Mouse (Mus musculus): Measurements from ENCODE around the gene Spred2. TPM values are rescaled to one million over a fixed set of nuclear protein-coding genes. Genes with fewer than 3 reads are reported as not detected.

Gene Spred2
- polyA plus RNA-seq, 1 experiment = 77.0 TPM

- no peak for TF ChIP-seq GATA1 (IDR thresholded peaks at IDR 0.05; ENCODE audit: low read length)
Measured at GRCm38 (mm10) chr11:19919785-19920671, 4.1 kb upstream of the Spred2 start.

GRCm38 (mm10) chr11:19921723-19922122, 2.5 kb upstream of the Spred2 start:
- TF ChIP-seq GATA1 (IDR thresholded peaks at IDR 0.05; ENCODE audit: low read length) = no peak

- no peak for TF ChIP-seq GATA1 (IDR thresholded peaks at IDR 0.05; ENCODE audit: low read length)
Measured at GRCm38 (mm10) chr11:19922208-19922607, 2.0 kb upstream of the Spred2 start.

- no peak for TF ChIP-seq GATA1 (IDR thresholded peaks at IDR 0.05; ENCODE audit: low read length)
Measured at GRCm38 (mm10) chr11:19924757-19925148, 578 bp downstream of the Spred2 start.

- TF ChIP-seq GATA1 (IDR thresholded peaks at IDR 0.05; ENCODE audit: low read length) = no peak
Measured at GRCm38 (mm10) chr11:19925149-19925975, 1.2 kb downstream of the Spred2 start.

GRCm38 (mm10) chr11:19925976-19926842, 2.0 kb downstream of the Spred2 start:
- no peak for TF ChIP-seq GATA1 (IDR thresholded peaks at IDR 0.05; ENCODE audit: low read length)

GRCm38 (mm10) chr11:19926843-19927120, 2.6 kb downstream of the Spred2 start:
- no peak for TF ChIP-seq GATA1 (IDR thresholded peaks at IDR 0.05; ENCODE audit: low read length)

GRCm38 (mm10) chr11:19928633-19929032, 4.5 kb downstream of the Spred2 start:
- no peak for TF ChIP-seq GATA1 (IDR thresholded peaks at IDR 0.05; ENCODE audit: low read length)

GRCm38 (mm10) chr11:19929087-19929865, 5.1 kb downstream of the Spred2 start:
- TF ChIP-seq GATA1 (IDR thresholded peaks at IDR 0.05; ENCODE audit: low read length) = no peak

GRCm38 (mm10) chr11:19931569-19932230, 7.5 kb downstream of the Spred2 start:
- TF ChIP-seq GATA1 (IDR thresholded peaks at IDR 0.05; ENCODE audit: low read length) = no peak

- no peak for TF ChIP-seq GATA1 (IDR thresholded peaks at IDR 0.05; ENCODE audit: low read length)
Measured at GRCm38 (mm10) chr11:19932983-19933511, 8.9 kb downstream of the Spred2 start.

GRCm38 (mm10) chr11:19935524-19936354, 11.6 kb downstream of the Spred2 start:
- TF ChIP-seq GATA1 (IDR thresholded peaks at IDR 0.05; ENCODE audit: low read length) = no peak

GRCm38 (mm10) chr11:19938456-19939004, 14.4 kb downstream of the Spred2 start:
- TF ChIP-seq GATA1 (IDR thresholded peaks at IDR 0.05; ENCODE audit: low read length) = no peak

Measured in G1E-ER4 (cell line).